Mouse (Mus musculus) megakaryocyte, embryonic 14.5 days (primary cell): ENCODE measurements around the gene Csmd2.

Experiments used
- FLI1 ChIP-seq: IDR thresholded peaks from 2 replicates; pipeline ENCODE4 v1.6.1; 2012; ENCODE audit warnings: low read length, inconsistent platforms, mixed read lengths
- GATA1 ChIP-seq: IDR thresholded peaks from 3 replicates; pipeline ENCODE4 v1.6.1; 2012; ENCODE audit warnings: mixed read lengths, low read length, inconsistent platforms, borderline replicate concordance

DNA sequence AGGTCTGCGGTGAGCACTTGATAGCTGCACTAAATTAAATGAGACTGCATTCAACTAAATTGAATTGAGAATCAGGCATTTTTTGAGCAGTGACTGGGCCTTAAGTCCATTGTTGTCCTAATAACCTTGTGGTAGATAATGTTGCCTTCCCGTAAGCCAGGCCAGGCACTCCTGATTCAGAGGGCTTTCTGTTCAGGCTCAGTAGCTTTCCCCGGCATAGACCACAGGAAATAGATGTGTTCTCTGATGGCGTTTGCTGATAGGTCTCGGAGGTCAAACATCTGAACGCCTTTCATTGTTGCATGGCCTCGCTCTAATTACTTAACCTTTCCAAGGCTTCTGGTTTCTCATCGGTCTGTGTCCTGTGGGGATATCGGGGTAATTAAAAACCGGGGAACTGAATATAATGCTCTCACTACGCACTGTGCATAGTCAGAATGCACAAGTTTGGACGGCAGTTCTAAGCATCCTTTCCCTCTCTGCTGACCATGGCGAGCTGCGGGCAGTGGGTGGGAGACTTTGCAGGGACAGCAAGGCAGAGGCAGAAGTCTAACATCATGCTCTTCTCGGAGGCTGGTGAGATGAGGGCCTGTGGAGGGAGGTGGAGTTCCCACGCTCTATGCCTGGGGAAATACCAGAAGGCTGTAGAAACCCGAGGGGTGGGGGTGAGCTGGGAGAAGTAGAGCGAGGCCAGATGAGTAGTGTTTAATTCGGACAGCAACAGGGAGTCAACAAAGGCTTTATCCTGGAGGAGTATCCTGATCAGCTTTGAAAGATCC lies 253.6 kb downstream of the Csmd2 start:
- no peak for TF ChIP-seq GATA1
- no peak for TF ChIP-seq FLI1
